Mouse (Mus musculus): ENCODE results near the gene Agbl3.

Gene Agbl3

GRCm38 (mm10) chr6:34769984-34770383 lies 10.2 kb upstream of the Agbl3 start:
- DNase-seq (ENCODE audit: low read depth, low spot score) = no peak

GRCm38 (mm10) chr6:34770491-34770890 lies 9.7 kb upstream of the Agbl3 start:
- H3K36me3 ChIP-seq (ENCODE audit: control insufficient read depth, insufficient read depth, low read length, poor library complexity, severe bottlenecking) = no peaks in the 10 kb centered on the region
- H3K27me3 ChIP-seq (ENCODE audit: control insufficient read depth, insufficient read depth, low read length, poor library complexity, severe bottlenecking) = no peaks in the 10 kb centered on the region
- DNase-seq (ENCODE audit: low read depth, low spot score) = no peak

More at GRCm38 (mm10) chr6:34769984-34770383, 10.2 kb upstream of the Agbl3 start:
- Histone ChIP-seq H3K27me3 (ENCODE audit: control insufficient read depth, insufficient read depth, low read length, poor library complexity, severe bottlenecking) (no peaks in the 10 kb centered on the region), H3K36me3 (ENCODE audit: control insufficient read depth, insufficient read depth, low read length, poor library complexity, severe bottlenecking) (no peaks in the 10 kb centered on the region)

GRCm38 (mm10) chr6:34776396-34776795 lies 3.8 kb upstream of the Agbl3 start:
- Histone ChIP-seq H3K36me3 (ENCODE audit: control insufficient read depth, insufficient read depth, low read length, poor library complexity, severe bottlenecking) (no peaks in the 10 kb centered on the region), H3K27me3 (ENCODE audit: control insufficient read depth, insufficient read depth, low read length, poor library complexity, severe bottlenecking) (no peaks in the 10 kb centered on the region)
- DNase-seq (ENCODE audit: low read depth, low spot score) = peak; percentile 57

GRCm38 (mm10) chr6:34777094-34777493 lies 3.1 kb upstream of the Agbl3 start:
- no peak for DNase-seq (ENCODE audit: low read depth, low spot score)
- Histone ChIP-seq H3K27me3 (ENCODE audit: control insufficient read depth, insufficient read depth, low read length, poor library complexity, severe bottlenecking) (no peaks in the 10 kb centered on the region), H3K36me3 (ENCODE audit: control insufficient read depth, insufficient read depth, low read length, poor library complexity, severe bottlenecking) (no peaks in the 10 kb centered on the region)

GRCm38 (mm10) chr6:34777981-34778668 lies 2.1 kb upstream of the Agbl3 start:
- no peaks in the 10 kb centered on the region for H3K27me3 ChIP-seq (ENCODE audit: control insufficient read depth, insufficient read depth, low read length, poor library complexity, severe bottlenecking)
- peak; percentile 36 for DNase-seq (ENCODE audit: low read depth, low spot score)
- no peaks in the 10 kb centered on the region for H3K36me3 ChIP-seq (ENCODE audit: control insufficient read depth, insufficient read depth, low read length, poor library complexity, severe bottlenecking)

GRCm38 (mm10) chr6:34780943-34781289 lies 684 bp downstream of the Agbl3 start:
- no peak for DNase-seq (ENCODE audit: low read depth, low spot score)
- Histone ChIP-seq H3K27me3 (ENCODE audit: control insufficient read depth, insufficient read depth, low read length, poor library complexity, severe bottlenecking) (no peaks in the 10 kb centered on the region), H3K36me3 (ENCODE audit: control insufficient read depth, insufficient read depth, low read length, poor library complexity, severe bottlenecking) (no peaks in the 10 kb centered on the region)

- Histone ChIP-seq H3K27me3 (ENCODE audit: control insufficient read depth, insufficient read depth, low read length, poor library complexity, severe bottlenecking) (no peaks in the 10 kb centered on the region), H3K36me3 (ENCODE audit: control insufficient read depth, insufficient read depth, low read length, poor library complexity, severe bottlenecking) (no peaks in the 10 kb centered on the region)
- no peak for DNase-seq (ENCODE audit: low read depth, low spot score)
These were observed 2.3 kb downstream of the Agbl3 start for GRCm38 (mm10) chr6:34782493-34782892.

GRCm38 (mm10) chr6:34796881-34797280 lies 16.6 kb downstream of the Agbl3 start:
- no peak for DNase-seq (ENCODE audit: low read depth, low spot score)
- H3K36me3 ChIP-seq (ENCODE audit: control insufficient read depth, insufficient read depth, low read length, poor library complexity, severe bottlenecking) = no peaks in the 10 kb centered on the region
- no peaks in the 10 kb centered on the region for H3K27me3 ChIP-seq (ENCODE audit: control insufficient read depth, insufficient read depth, low read length, poor library complexity, severe bottlenecking)

- Histone ChIP-seq H3K27me3 (ENCODE audit: control insufficient read depth, insufficient read depth, low read length, poor library complexity, severe bottlenecking) (no peaks in the 10 kb centered on the region), H3K36me3 (ENCODE audit: control insufficient read depth, insufficient read depth, low read length, poor library complexity, severe bottlenecking) (no peaks in the 10 kb centered on the region)
- DNase-seq (ENCODE audit: low read depth, low spot score) = no peak
These were observed 17.7 kb downstream of the Agbl3 start for GRCm38 (mm10) chr6:34797887-34798286.

GRCm38 (mm10) chr6:34805582-34805981 lies 25.4 kb downstream of the Agbl3 start:
- no peak for DNase-seq (ENCODE audit: low read depth, low spot score)

GRCm38 (mm10) chr6:34810651-34811050 lies 30.4 kb downstream of the Agbl3 start:
- Histone ChIP-seq H3K36me3 (ENCODE audit: control insufficient read depth, insufficient read depth, low read length, poor library complexity, severe bottlenecking) (no peaks in the 10 kb centered on the region), H3K27me3 (ENCODE audit: control insufficient read depth, insufficient read depth, low read length, poor library complexity, severe bottlenecking) (no peaks in the 10 kb centered on the region)
- peak; percentile 29 for DNase-seq (ENCODE audit: low read depth, low spot score)

More at GRCm38 (mm10) chr6:34805582-34805981, 25.4 kb downstream of the Agbl3 start:
- no peaks in the 10 kb centered on the region for H3K36me3 ChIP-seq (ENCODE audit: control insufficient read depth, insufficient read depth, low read length, poor library complexity, severe bottlenecking)
- no peaks in the 10 kb centered on the region; the same call in 1 of the 2 replicates for H3K27me3 ChIP-seq (ENCODE audit: control insufficient read depth, insufficient read depth, low read length, poor library complexity, severe bottlenecking)

GRCm38 (mm10) chr6:34824406-34824805 lies 44.2 kb downstream of the Agbl3 start:
- DNase-seq (ENCODE audit: low read depth, low spot score) = no peak
- H3K27me3 ChIP-seq (ENCODE audit: control insufficient read depth, insufficient read depth, low read length, poor library complexity, severe bottlenecking) = no peaks in the 10 kb centered on the region
- no peaks in the 10 kb centered on the region for H3K36me3 ChIP-seq (ENCODE audit: control insufficient read depth, insufficient read depth, low read length, poor library complexity, severe bottlenecking)

- no peaks in the 10 kb centered on the region for H3K36me3 ChIP-seq (ENCODE audit: control insufficient read depth, insufficient read depth, low read length, poor library complexity, severe bottlenecking)
- DNase-seq (ENCODE audit: low read depth, low spot score) = no peak
- H3K27me3 ChIP-seq (ENCODE audit: control insufficient read depth, insufficient read depth, low read length, poor library complexity, severe bottlenecking) = no peaks in the 10 kb centered on the region
These were observed 52.1 kb downstream of the Agbl3 start for GRCm38 (mm10) chr6:34832352-34832751.

- no peaks in the 10 kb centered on the region; the same call in 1 of the 2 replicates for H3K27me3 ChIP-seq (ENCODE audit: control insufficient read depth, insufficient read depth, low read length, poor library complexity, severe bottlenecking)
- DNase-seq (ENCODE audit: low read depth, low spot score) = no peak
- H3K36me3 ChIP-seq (ENCODE audit: control insufficient read depth, insufficient read depth, low read length, poor library complexity, severe bottlenecking) = no peaks in the 10 kb centered on the region
These were observed 81.4 kb downstream of the Agbl3 start for GRCm38 (mm10) chr6:34861546-34862053.

- Histone ChIP-seq H3K36me3 (ENCODE audit: control insufficient read depth, insufficient read depth, low read length, poor library complexity, severe bottlenecking) (no peaks in the 10 kb centered on the region), H3K27me3 (ENCODE audit: control insufficient read depth, insufficient read depth, low read length, poor library complexity, severe bottlenecking) (no peaks in the 10 kb centered on the region; the same call in 1 of the 2 replicates)
- peak; percentile 57 for DNase-seq (ENCODE audit: low read depth, low spot score)
These were observed 82.1 kb downstream of the Agbl3 start for GRCm38 (mm10) chr6:34862381-34862780.
